ENCODE assay signal across 9 mouse cellular contexts in the genomic region with DNA sequence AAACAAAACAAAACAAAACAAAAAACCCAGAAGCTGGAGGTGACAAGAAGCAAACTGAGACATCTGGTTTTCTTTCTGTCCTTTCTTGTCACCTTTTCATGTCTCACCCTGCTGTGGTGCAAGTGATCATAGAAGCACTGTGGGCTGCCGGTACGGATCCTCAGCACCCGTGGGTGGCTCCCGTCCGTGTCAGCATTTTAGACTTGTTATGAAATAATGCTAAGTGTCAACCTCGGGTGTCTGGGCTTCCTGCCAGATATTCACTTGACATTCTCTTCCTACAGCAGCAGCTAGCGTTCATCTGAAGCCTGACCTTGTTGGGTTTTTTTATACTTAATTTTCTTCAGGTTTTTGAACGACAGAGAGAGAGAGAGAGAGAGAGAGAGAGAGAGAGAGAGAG.
DNase-seq lines count a peak whose midpoint lies in the region; ATAC-seq lines count a peak whose summit lies in the region.
"Had no signal": no experiment of that assay in that cellular context is flagged by ENCODE, and none has a peak within 500 bp of the region (broad histone marks: within the 10 kb centered on the region; RNA-seq: fewer than 3 reads in every experiment).

No protein-coding gene starts in this region.

- peak; percentile 13 for DNase-seq in midbrain, embryonic 14.5 days
- DNase-seq in midbrain, embryonic 11.5 days (ENCODE audit: low spot score, missing footprints) = no peak
- DNase-seq in cerebellum, adult 11 months = peak; percentile 29
- peak; percentile 6 for DNase-seq in lung, postnatal 14 days
- no peak for DNase-seq in embryo, embryonic 11 days
- no peak for DNase-seq in urinary bladder, postnatal 4 days (ENCODE audit: low spot score in 2 of 2)

- no peak overlapping the region for H3K4me3 ChIP-seq in midbrain, embryonic 14.5 days (replicated peaks; ENCODE audit: low read depth, low read length)
- no peak overlapping the region for H3K4me3 ChIP-seq in midbrain, embryonic 11.5 days (ENCODE audit: low read depth, low read length)
- H3K4me3 ChIP-seq in kidney, embryonic 15.5 days (replicated peaks) = no peak overlapping the region
- H3K4me3 ChIP-seq in intestine, embryonic 15.5 days (replicated peaks) = no peak overlapping the region
- H3K4me3 ChIP-seq: megakaryocyte, embryonic 14.5 days had no signal

- H3K27me3 ChIP-seq in midbrain, embryonic 14.5 days (ENCODE audit: control insufficient read depth, insufficient read depth, low read length) = no peaks in the 10 kb centered on the region
- no peaks in the 10 kb centered on the region for H3K27me3 ChIP-seq in midbrain, embryonic 11.5 days (ENCODE audit: control insufficient read depth, insufficient read depth, low read length)
- no peaks in the 10 kb centered on the region for H3K27me3 ChIP-seq in kidney, embryonic 15.5 days
- H3K27me3 ChIP-seq in intestine, embryonic 15.5 days (replicated peaks) = no peaks in the 10 kb centered on the region
- H3K27me3 ChIP-seq: megakaryocyte, embryonic 14.5 days had no signal

- no peak overlapping the region for H3K4me2 ChIP-seq in midbrain, embryonic 14.5 days (ENCODE audit: low read length)
- no peak overlapping the region for H3K4me2 ChIP-seq in midbrain, embryonic 11.5 days
- 0 out of 2 replicates have a peak overlapping the region, but pooled peaks have one; percentile 32 for H3K4me2 ChIP-seq in kidney, embryonic 15.5 days
- no peak overlapping the region for H3K4me2 ChIP-seq in intestine, embryonic 15.5 days (replicated peaks)

- no peak for ATAC-seq in midbrain, embryonic 14.5 days (ENCODE audit: low FRiP score, low TSS enrichment)
- no peak for ATAC-seq in midbrain, embryonic 11.5 days (ENCODE audit: low FRiP score)
- no peak for ATAC-seq in kidney, embryonic 15.5 days (replicated peaks; ENCODE audit: low FRiP score)
- ATAC-seq in intestine, embryonic 15.5 days = no peak

- 84% methylated on average over 8 of the region's 8 CpGs for WGBS in midbrain, embryonic 14.5 days
- WGBS in midbrain, embryonic 11.5 days = 85% methylated on average over 8 of the region's 8 CpGs
- 63% methylated on average over 8 of the region's 8 CpGs for WGBS in kidney, embryonic 15.5 days
- WGBS in intestine, embryonic 15.5 days = 46% methylated on average over 8 of the region's 8 CpGs

- no peaks in the 10 kb centered on the region for H3K4me1 ChIP-seq in midbrain, embryonic 14.5 days (ENCODE audit: control insufficient read depth, insufficient read depth, low read length)
- H3K4me1 ChIP-seq in midbrain, embryonic 11.5 days (ENCODE audit: control insufficient read depth, insufficient read depth, low read length) = no peaks in the 10 kb centered on the region
- no peaks in the 10 kb centered on the region for H3K4me1 ChIP-seq in kidney, embryonic 15.5 days
- H3K4me1 ChIP-seq in intestine, embryonic 15.5 days (replicated peaks) = no peaks in the 10 kb centered on the region
- H3K4me1 ChIP-seq: megakaryocyte, embryonic 14.5 days had no signal

- no peak overlapping the region for H3K27ac ChIP-seq in midbrain, embryonic 14.5 days (replicated peaks; ENCODE audit: low read depth, low read length)
- no peak overlapping the region for H3K27ac ChIP-seq in midbrain, embryonic 11.5 days (ENCODE audit: low read depth, low read length)
- H3K27ac ChIP-seq in kidney, embryonic 15.5 days = no peak overlapping the region
- H3K27ac ChIP-seq in intestine, embryonic 15.5 days = no peak overlapping the region

- H3K9ac ChIP-seq in midbrain, embryonic 14.5 days (replicated peaks; ENCODE audit: low read length) = no peak overlapping the region
- no peak overlapping the region for H3K9ac ChIP-seq in midbrain, embryonic 11.5 days (ENCODE audit: low read length)
- H3K9ac ChIP-seq in kidney, embryonic 15.5 days = no peak overlapping the region
- H3K9ac ChIP-seq in intestine, embryonic 15.5 days = no peak overlapping the region

- H3K9me3 ChIP-seq in midbrain, embryonic 14.5 days (ENCODE audit: control insufficient read depth, low read length) = no peaks in the 10 kb centered on the region
- H3K9me3 ChIP-seq in midbrain, embryonic 11.5 days (ENCODE audit: control insufficient read depth, low read length) = no peaks in the 10 kb centered on the region
- no peaks in the 10 kb centered on the region for H3K9me3 ChIP-seq in kidney, embryonic 15.5 days (replicated peaks)
- H3K9me3 ChIP-seq in intestine, embryonic 15.5 days = no peaks in the 10 kb centered on the region
- H3K9me3 ChIP-seq: megakaryocyte, embryonic 14.5 days had no signal

- H3K36me3 ChIP-seq in midbrain, embryonic 14.5 days (ENCODE audit: control insufficient read depth, insufficient read depth, low read length) = no peaks in the 10 kb centered on the region
- no peaks in the 10 kb centered on the region for H3K36me3 ChIP-seq in midbrain, embryonic 11.5 days (ENCODE audit: control insufficient read depth, insufficient read depth, low read length)
- no peaks in the 10 kb centered on the region for H3K36me3 ChIP-seq in kidney, embryonic 15.5 days
- H3K36me3 ChIP-seq in intestine, embryonic 15.5 days = no peaks in the 10 kb centered on the region

Comparison
In these comparisons a context has a peak if more than half of its experiments do, and no peak if none do; other contexts are left out.
1. DNase-seq: peak in midbrain, embryonic 14.5 days (single experiment), cerebellum, adult 11 months (single experiment) and lung, postnatal 14 days (single experiment); none in midbrain, embryonic 11.5 days (single experiment), embryo, embryonic 11 days (single experiment) and urinary bladder, postnatal 4 days (0 of 2).